Mouse (Mus musculus): ENCODE measurements around the gene Cacna1f. TPM values are rescaled to one million over a fixed set of nuclear protein-coding genes. Genes with fewer than 3 reads are reported as not detected.
A peak's percentile ranks its signal among the peaks of the same experiment; 100 is the strongest.

The Cacna1f gene
- polyA plus RNA-seq, 1 experiment: 0.32 TPM

GRCm38 (mm10) chrX:7639536-7640325, 32.8 kb downstream of the Cacna1f start:
- H3K4me1 ChIP-seq (ENCODE audit: control insufficient read depth, insufficient read depth, low read length): no peaks in the 10 kb centered on the region
- WGBS: 23% methylated on average over 13 of the region's 13 CpGs
- TF ChIP-seq CTCF (IDR thresholded peaks at IDR 0.05; ENCODE audit: control insufficient read depth, insufficient read depth, low read length) (no peak), POLR2A (IDR thresholded peaks at IDR 0.05; ENCODE audit: borderline replicate concordance, control insufficient read depth, low read depth, low read length) (no peak)
- H3K4me3 ChIP-seq (replicated peaks; ENCODE audit: control insufficient read depth, low read depth, low read length): no peak overlapping the region
- H3K27ac ChIP-seq (ENCODE audit: control insufficient read depth, insufficient read depth, low read depth, low read length, poor library complexity): no peak overlapping the region

GRCm38 (mm10) chrX:7640785-7641184, 33.9 kb downstream of the Cacna1f start:
- WGBS: 39% methylated on average over 12 of the region's 12 CpGs
- Histone ChIP-seq H3K4me3 (replicated peaks; ENCODE audit: control insufficient read depth, low read depth, low read length) (no peak overlapping the region), H3K27ac (ENCODE audit: control insufficient read depth, insufficient read depth, low read depth, low read length, poor library complexity) (no peak overlapping the region), H3K4me1 (ENCODE audit: control insufficient read depth, insufficient read depth, low read length) (no peaks in the 10 kb centered on the region)
- TF ChIP-seq CTCF (IDR thresholded peaks at IDR 0.05; ENCODE audit: control insufficient read depth, insufficient read depth, low read length) (no peak), POLR2A (IDR thresholded peaks at IDR 0.05; ENCODE audit: borderline replicate concordance, control insufficient read depth, low read depth, low read length) (no peak)

- Histone ChIP-seq H3K27ac (ENCODE audit: control insufficient read depth, insufficient read depth, low read depth, low read length, poor library complexity) (no peak overlapping the region), H3K4me3 (replicated peaks; ENCODE audit: control insufficient read depth, low read depth, low read length) (no peak overlapping the region), H3K4me1 (ENCODE audit: control insufficient read depth, insufficient read depth, low read length) (peaks cover 3% of the 10 kb centered on the region; the same call in 1 of the 2 replicates)
- TF ChIP-seq CTCF (IDR thresholded peaks at IDR 0.05; ENCODE audit: control insufficient read depth, insufficient read depth, low read length): peak; percentile 43
- TF ChIP-seq POLR2A (IDR thresholded peaks at IDR 0.05; ENCODE audit: borderline replicate concordance, control insufficient read depth, low read depth, low read length): no peak
- 10% methylated on average over 5 of the region's 5 CpGs for WGBS
Observed at GRCm38 (mm10) chrX:7645349-7645748, 38.5 kb downstream of the Cacna1f start.

GRCm38 (mm10) chrX:7648671-7649304, 41.9 kb downstream of the Cacna1f start:
- WGBS: 17% methylated on average over 25 of the region's 25 CpGs
- peak overlapping the region; percentile 58 for H3K4me3 ChIP-seq (replicated peaks; ENCODE audit: control insufficient read depth, low read depth, low read length)
- H3K27ac ChIP-seq (ENCODE audit: control insufficient read depth, insufficient read depth, low read depth, low read length, poor library complexity): peak overlapping the region; percentile 97
- peaks cover 3% of the 10 kb centered on the region; the same call in 1 of the 2 replicates for H3K4me1 ChIP-seq (ENCODE audit: control insufficient read depth, insufficient read depth, low read length)
- TF ChIP-seq POLR2A (IDR thresholded peaks at IDR 0.05; ENCODE audit: borderline replicate concordance, control insufficient read depth, low read depth, low read length) (peak; percentile 63; the same call in 1 of the 2 replicates), CTCF (IDR thresholded peaks at IDR 0.05; ENCODE audit: control insufficient read depth, insufficient read depth, low read length) (peak; percentile 41; the same call in 1 of the 2 replicates)

GRCm38 (mm10) chrX:7657221-7657639, 50.3 kb downstream of the Cacna1f start, which contains the start of gene Prickle3:
TSS of gene Prickle3 (plus strand) at chrX:7657260.
- TF ChIP-seq POLR2A (IDR thresholded peaks at IDR 0.05; ENCODE audit: borderline replicate concordance, control insufficient read depth, low read depth, low read length) (peak; percentile 53; the same call in 1 of the 2 replicates), CTCF (IDR thresholded peaks at IDR 0.05; ENCODE audit: control insufficient read depth, insufficient read depth, low read length) (no peak)
- Histone ChIP-seq H3K27ac (ENCODE audit: control insufficient read depth, insufficient read depth, low read depth, low read length, poor library complexity) (peak within 1 kb of the TSS; percentile 36), H3K4me3 (replicated peaks; ENCODE audit: control insufficient read depth, low read depth, low read length) (peak within 1 kb of the TSS; percentile 71), H3K4me1 (ENCODE audit: control insufficient read depth, insufficient read depth, low read length) (no peaks in the 10 kb centered on the region; the same call in 1 of the 2 replicates)
- WGBS: 16% methylated on average over 26 of the region's 26 CpGs

GRCm38 (mm10) chrX:7658031-7658784, 51.3 kb downstream of the Cacna1f start:
- no peak for TF ChIP-seq POLR2A (IDR thresholded peaks at IDR 0.05; ENCODE audit: borderline replicate concordance, control insufficient read depth, low read depth, low read length)
- no peaks in the 10 kb centered on the region for H3K4me1 ChIP-seq (ENCODE audit: control insufficient read depth, insufficient read depth, low read length)
- WGBS: 29% methylated on average over 15 of the region's 15 CpGs
- H3K4me3 ChIP-seq (replicated peaks; ENCODE audit: control insufficient read depth, low read depth, low read length): peak overlapping the region; percentile 37
- peak overlapping the region; percentile 10; the same call in 1 of the 2 replicates for H3K27ac ChIP-seq (ENCODE audit: control insufficient read depth, insufficient read depth, low read depth, low read length, poor library complexity)

- 69% methylated on average over 11 of the region's 11 CpGs for WGBS
- Histone ChIP-seq H3K4me3 (replicated peaks; ENCODE audit: control insufficient read depth, low read depth, low read length) (no peak overlapping the region), H3K27ac (ENCODE audit: control insufficient read depth, insufficient read depth, low read depth, low read length, poor library complexity) (no peak overlapping the region; the same call in 1 of the 2 replicates), H3K4me1 (ENCODE audit: control insufficient read depth, insufficient read depth, low read length) (no peaks in the 10 kb centered on the region; the same call in 1 of the 2 replicates)
- no peak for TF ChIP-seq CTCF (IDR thresholded peaks at IDR 0.05; ENCODE audit: control insufficient read depth, insufficient read depth, low read length)
- TF ChIP-seq POLR2A (IDR thresholded peaks at IDR 0.05; ENCODE audit: borderline replicate concordance, control insufficient read depth, low read depth, low read length): no peak
Observed at GRCm38 (mm10) chrX:7658785-7659589, 52.1 kb downstream of the Cacna1f start.

Data from bone marrow, adult 2 months (tissue).